Mouse (Mus musculus): ENCODE data around the gene H2-M5.

DNA sequence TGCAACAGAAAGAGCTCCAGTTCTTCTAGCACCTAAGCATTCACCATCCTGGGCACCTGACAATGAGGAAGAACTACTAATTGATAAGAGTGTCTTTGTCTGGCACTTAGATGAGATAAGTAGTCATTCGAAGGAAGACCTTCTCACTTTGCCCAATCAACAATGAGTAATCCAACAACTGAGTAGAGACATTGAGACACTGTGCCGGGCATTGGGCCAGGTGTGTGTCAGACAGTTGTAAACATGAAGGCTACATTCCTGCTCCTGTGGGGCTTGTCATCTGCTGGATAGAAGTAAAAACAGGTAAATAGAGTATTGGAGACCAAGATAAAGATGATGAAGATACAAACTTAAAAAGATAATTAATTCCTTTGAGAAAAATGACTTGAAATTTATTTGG, 51.3 kb downstream of the H2-M5 start:
- no peak for TF ChIP-seq CTCF (IDR thresholded peaks at IDR 0.05; ENCODE audit: control insufficient read depth, insufficient read depth, insufficient read length)
- TF ChIP-seq MYOD1 (IDR thresholded peaks at IDR 0.05; ENCODE audit: control insufficient read depth, insufficient read length, low read depth), result no peak
- TF ChIP-seq MYOG (IDR thresholded peaks at IDR 0.05; ENCODE audit: control insufficient read depth, extremely low read depth, insufficient read length), result no peak
